Mouse (Mus musculus) embryonic fibroblast, embryonic 13.5 days (primary cell): ENCODE data around the gene Csnk2b.

Experiments
- CTCF ChIP-seq: IDR thresholded peaks from 2 replicates; pipeline ENCODE4 v1.5.1; 2011; ENCODE audit warnings: mild to moderate bottlenecking, control low read depth, low read length, moderate library complexity, borderline replicate concordance; ENCODE audit not compliant: insufficient read depth
- POLR2A ChIP-seq: IDR thresholded peaks from 2 replicates; pipeline ENCODE4 v1.6.1; 2011; ENCODE audit warnings: low read depth, mild to moderate bottlenecking, control low read depth, low read length, moderate library complexity

DNA sequence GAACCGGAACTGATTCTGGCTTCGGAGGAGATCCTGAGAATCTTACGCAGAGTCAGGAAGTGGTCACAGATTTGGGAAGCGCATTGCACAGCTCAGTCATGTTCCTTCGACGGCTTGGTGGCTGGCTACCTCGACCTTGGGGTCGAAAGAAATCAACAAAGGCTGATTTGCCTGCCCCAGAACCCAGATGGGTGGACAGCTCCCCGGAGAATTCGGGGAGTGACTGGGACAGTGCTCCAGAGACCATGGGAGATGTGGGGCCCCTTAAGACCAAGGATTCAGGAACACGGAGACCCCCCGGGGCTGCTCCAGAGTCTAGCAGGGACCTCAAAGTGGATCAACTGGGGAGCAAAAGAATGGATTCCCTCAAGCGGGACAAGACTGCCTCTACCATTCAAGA is 5.2 kb upstream of the Csnk2b start:
- TF ChIP-seq POLR2A (no peak), CTCF (no peak)
